Mouse (Mus musculus) retina, postnatal 1 day (tissue): Measurements from ENCODE around the gene Tex47.

Experiments used
- DNase-seq: peaks from one replicate; pipeline ENCODE4 v3.0.0-alpha.2; 2012

The Tex47 gene

GRCm38 (mm10) chr5:7303819-7304218, at the start of gene Tex47:
Gene Tex47 (plus strand): TSS chr5:7304119.
- no peak for DNase-seq

DNA sequence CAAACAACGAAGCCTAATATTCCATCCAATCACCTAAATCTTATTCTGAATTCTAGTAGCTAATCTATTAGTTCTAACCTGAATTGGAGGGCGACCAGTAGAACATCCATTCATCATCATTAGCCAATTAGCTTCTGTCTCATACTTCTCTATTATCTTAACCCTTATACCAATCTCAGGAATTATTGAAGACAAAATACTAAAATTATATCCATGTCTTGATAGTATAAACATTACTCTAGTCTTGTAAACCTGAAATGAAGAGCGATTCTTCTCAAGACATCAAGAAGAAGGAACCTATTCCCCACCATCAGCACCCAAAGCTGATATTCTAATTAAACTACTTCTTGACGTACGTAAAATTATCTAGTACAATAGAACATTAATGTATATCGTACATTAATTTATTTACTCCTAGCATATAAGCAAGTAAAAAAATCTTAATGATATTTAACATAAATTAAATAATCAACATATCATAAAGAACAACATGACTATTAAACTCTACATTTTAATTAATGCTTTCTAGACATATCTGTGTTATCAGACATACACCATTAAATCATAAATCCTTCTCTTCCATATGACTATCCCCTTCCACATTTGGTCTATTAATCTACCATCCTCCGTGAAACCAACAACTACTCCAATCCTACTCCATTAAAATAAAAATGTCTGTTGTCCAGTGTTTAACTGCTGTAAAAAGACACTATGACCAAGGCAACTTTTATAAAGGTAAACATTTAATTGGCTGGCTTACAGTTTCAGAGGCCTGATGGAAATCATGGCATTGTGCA, 27.1 kb upstream of the Tex47 start:
- no peak for DNase-seq

GRCm38 (mm10) chr5:7284336-7284735, 19.6 kb upstream of the Tex47 start:
- DNase-seq: no peak

DNA sequence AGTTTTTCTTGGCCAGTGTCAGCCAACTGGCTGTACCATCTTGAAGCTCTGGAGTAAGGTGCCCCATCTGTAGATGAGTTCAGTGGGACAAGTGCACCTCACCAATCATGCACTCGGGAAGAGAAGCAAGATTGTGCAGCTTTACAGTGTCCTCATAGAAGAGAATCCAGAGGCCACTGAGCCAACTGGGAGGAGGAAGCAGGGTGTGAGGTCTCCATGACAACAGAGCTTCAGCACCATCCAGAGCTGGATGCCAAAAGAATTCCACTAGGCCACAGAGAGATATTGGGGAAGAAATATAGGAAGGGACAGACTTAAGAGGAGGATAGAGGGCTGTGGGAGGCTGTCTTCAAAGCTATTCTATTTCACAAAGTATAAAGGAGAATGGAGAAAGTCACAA, 950 bp upstream of the Tex47 start:
- DNase-seq: peak; percentile 1

GRCm38 (mm10) chr5:7325594-7325993, 21.7 kb downstream of the Tex47 start:
- no peak for DNase-seq

GRCm38 (mm10) chr5:7344145-7345010, 40.5 kb downstream of the Tex47 start, which contains the start of gene Zfp804b:
Gene Zfp804b (minus strand): TSS chr5:7344756.
- peak; percentile 78 for DNase-seq

GRCm38 (mm10) chr5:7345011-7345389, 41.1 kb downstream of the Tex47 start:
- DNase-seq: no peak
